Mouse (Mus musculus) erythroblast, embryonic 14.5 days (primary cell): ENCODE results near the gene Ahdc1.

Experiments
- GATA1 ChIP-seq: IDR thresholded peaks from 2 replicates; pipeline ENCODE4 v1.6.1; 2012; ENCODE audit warnings: low read length, inconsistent platforms, mixed read lengths
- TAL1 ChIP-seq: IDR thresholded peaks from 3 replicates; pipeline ENCODE4 v1.6.1; 2012; ENCODE audit warnings: low read length, inconsistent platforms, mixed read lengths

GRCm38 (mm10) chr4:133035946-133036345 lies 24.9 kb downstream of the Ahdc1 start:
- TF ChIP-seq GATA1 (no peak), TAL1 (no peak)
